In the genomic region with DNA sequence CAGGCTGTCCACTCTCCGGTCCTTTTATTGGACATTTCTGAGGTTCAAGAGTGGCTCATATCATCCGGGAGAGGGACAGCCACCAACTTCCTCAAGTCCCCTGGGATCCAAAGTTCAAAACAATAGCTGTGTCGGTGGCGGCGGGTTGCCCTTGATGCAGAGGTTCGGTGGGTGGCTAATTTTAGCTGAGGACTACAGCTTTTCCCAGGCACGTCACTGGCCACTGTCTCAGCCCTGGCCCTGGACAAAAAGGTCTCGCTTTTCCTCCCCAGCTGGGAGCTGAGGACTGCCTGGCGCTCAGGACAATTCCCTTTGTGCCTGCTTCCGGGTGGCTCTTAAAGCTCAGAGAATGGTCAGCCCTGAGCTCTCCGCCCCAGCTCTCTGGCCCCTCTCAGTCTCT, we compare ENCODE assay signal across 12 mouse cellular contexts. TPM values are rescaled to one million over a fixed set of nuclear protein-coding genes. Genes with fewer than 3 reads are reported as not detected.
DNase-seq lines count a peak whose midpoint lies in the region; ATAC-seq and TF ChIP-seq lines count a peak whose summit lies in the region.
"Had no signal": no experiment of that assay in that cellular context is flagged by ENCODE, and none has a peak within 500 bp of the region (broad histone marks: within the 10 kb centered on the region; RNA-seq: fewer than 3 reads in every experiment).

No protein-coding gene starts in this region.

- peak overlapping the region; percentile 46 for H3K9ac ChIP-seq in heart, embryonic 15.5 days
- no peak overlapping the region for H3K9ac ChIP-seq in kidney, postnatal 0 days (ENCODE audit: low read depth, low read length)
- H3K9ac ChIP-seq in liver, postnatal 0 days (replicated peaks), result no peak overlapping the region
- H3K9ac ChIP-seq: embryonic facial prominence, embryonic 12.5 days; hindbrain, embryonic 12.5 days; neural tube, embryonic 13.5 days; stomach, embryonic 15.5 days had no signal

- no peaks in the 10 kb centered on the region for H3K27me3 ChIP-seq in heart, embryonic 15.5 days
- H3K27me3 ChIP-seq in kidney, postnatal 0 days (ENCODE audit: insufficient read depth, low read length), result no peaks in the 10 kb centered on the region
- peaks cover 6% of the 10 kb centered on the region; the same call in 1 of the 2 replicates for H3K27me3 ChIP-seq in liver, postnatal 0 days (ENCODE audit: insufficient read depth, low read length)
- H3K27me3 ChIP-seq: stomach, embryonic 15.5 days had no signal

- ATAC-seq in heart, embryonic 15.5 days (replicated peaks; ENCODE audit: insufficient number of reproducible peaks, insufficient read depth, low FRiP score, low read depth), result peak; percentile 56; the same call in 1 of the 2 replicates
- no peak for ATAC-seq in kidney, postnatal 0 days (replicated peaks; ENCODE audit: low FRiP score, low read depth)
- ATAC-seq in liver, postnatal 0 days, result no peak

- H3K36me3 ChIP-seq in heart, embryonic 15.5 days, result no peaks in the 10 kb centered on the region
- no peaks in the 10 kb centered on the region for H3K36me3 ChIP-seq in kidney, postnatal 0 days (ENCODE audit: insufficient read depth, low read length)
- no peaks in the 10 kb centered on the region for H3K36me3 ChIP-seq in liver, postnatal 0 days (replicated peaks; ENCODE audit: insufficient read depth, low read length)
- H3K36me3 ChIP-seq: embryonic facial prominence, embryonic 12.5 days; hindbrain, embryonic 12.5 days; neural tube, embryonic 13.5 days; stomach, embryonic 15.5 days had no signal

- no peak for TF ChIP-seq CTCF in kidney, postnatal 0 days (IDR thresholded peaks at IDR 0.05; ENCODE audit: low read depth)
- TF ChIP-seq CTCF in left cerebral cortex, adult 2 months (IDR thresholded peaks at IDR 0.05), result no peak
- no peak for TF ChIP-seq CTCF in liver, postnatal 0 days (IDR thresholded peaks at IDR 0.05; ENCODE audit: low read depth)

- DNase-seq in adrenal gland, adult (ENCODE audit: inconsistent age in 2 of 2, low spot score in 1 of 2), result peak; percentile 40 to 57
- DNase-seq in adrenal gland, postnatal 10 days, result no peak
- peak; percentile 57 for DNase-seq in adrenal gland, postnatal 14 days
- peak; percentile 53 for DNase-seq in kidney, postnatal 0 days (ENCODE audit: low spot score)
- no peak for DNase-seq in ovary, postnatal 36 days (ENCODE audit: low spot score)
- no peak for DNase-seq in left cerebral cortex, adult 2 months (ENCODE audit: extremely low spot score in 1 of 2, low spot score in 2 of 2)
- no peak for DNase-seq in liver, postnatal 0 days

- peaks cover 63% of the 10 kb centered on the region for H3K4me1 ChIP-seq in heart, embryonic 15.5 days (replicated peaks)
- H3K4me1 ChIP-seq in kidney, postnatal 0 days (replicated peaks; ENCODE audit: insufficient read depth, low read length), result peaks cover 20% of the 10 kb centered on the region
- peaks cover 4% of the 10 kb centered on the region; the same call in 1 of the 2 replicates for H3K4me1 ChIP-seq in liver, postnatal 0 days (ENCODE audit: insufficient read depth)

- peak overlapping the region; percentile 38 for H3K4me2 ChIP-seq in heart, embryonic 15.5 days
- no peak overlapping the region for H3K4me2 ChIP-seq in kidney, postnatal 0 days (ENCODE audit: low read length)
- no peak overlapping the region for H3K4me2 ChIP-seq in liver, postnatal 0 days (ENCODE audit: low read depth, low read length)
- H3K4me2 ChIP-seq: embryonic facial prominence, embryonic 12.5 days; hindbrain, embryonic 12.5 days; neural tube, embryonic 13.5 days; stomach, embryonic 15.5 days had no signal

- H3K9me3 ChIP-seq in heart, embryonic 15.5 days (replicated peaks), result no peaks in the 10 kb centered on the region
- no peaks in the 10 kb centered on the region for H3K9me3 ChIP-seq in kidney, postnatal 0 days (replicated peaks; ENCODE audit: low read length)
- H3K9me3 ChIP-seq in liver, postnatal 0 days (ENCODE audit: low read length), result no peaks in the 10 kb centered on the region
- H3K9me3 ChIP-seq: embryonic facial prominence, embryonic 12.5 days; hindbrain, embryonic 12.5 days; neural tube, embryonic 13.5 days; stomach, embryonic 15.5 days had no signal

- intact Hi-C loops in left cerebral cortex, adult 2 months (cut with DNase I), result no loop called here

- WGBS in heart, embryonic 15.5 days, result 13% methylated on average over 11 of the region's 11 CpGs
- WGBS in kidney, postnatal 0 days, result 32% methylated on average over 11 of the region's 11 CpGs
- 24% methylated on average over 11 of the region's 11 CpGs for WGBS in liver, postnatal 0 days (ENCODE audit: insufficient replicate concordance)

- no peak for TF ChIP-seq EP300 in liver, postnatal 0 days (IDR thresholded peaks at IDR 0.05; ENCODE audit: low read depth)

- H3K4me3 ChIP-seq in heart, embryonic 15.5 days, result no peak overlapping the region
- H3K4me3 ChIP-seq in kidney, postnatal 0 days (replicated peaks; ENCODE audit: low read depth, low read length), result no peak overlapping the region
- no peak overlapping the region for H3K4me3 ChIP-seq in left cerebral cortex, adult 2 months
- H3K4me3 ChIP-seq in liver, postnatal 0 days (ENCODE audit: low read depth, low read length), result no peak overlapping the region
- H3K4me3 ChIP-seq: embryonic facial prominence, embryonic 12.5 days; hindbrain, embryonic 12.5 days; neural tube, embryonic 13.5 days; stomach, embryonic 15.5 days had no signal

- H3K27ac ChIP-seq in heart, embryonic 15.5 days, result peak overlapping the region; percentile 83
- H3K27ac ChIP-seq in kidney, postnatal 0 days, result peak overlapping the region; percentile 25; the same call in 1 of the 2 replicates
- H3K27ac ChIP-seq in left cerebral cortex, adult 2 months, result no peak overlapping the region; the same call in 1 of the 2 replicates
- no peak overlapping the region for H3K27ac ChIP-seq in liver, postnatal 0 days (ENCODE audit: low read depth)
- H3K27ac ChIP-seq: embryonic facial prominence, embryonic 12.5 days; hindbrain, embryonic 12.5 days; neural tube, embryonic 13.5 days; stomach, embryonic 15.5 days had no signal

RNA-seq across cellular contexts. Expression of a gene that starts 38.5 kb away (rescaled TPM):
- 10 to 100 TPM; 14.0 to 16.1 TPM for total RNA-seq in adrenal gland, postnatal 10 days (2021)
- total RNA-seq in adrenal gland, postnatal 14 days (2021), result 10.5 and 11.3 TPM in 2 replicates
- 11.7 TPM in 2 replicates for polyA plus RNA-seq in heart, embryonic 15.5 days (2015; fragmentation: Nextera tagmentation; extraction: Ambion mirVana)
- 7.8 TPM in 2 replicates for polyA plus RNA-seq in kidney, postnatal 0 days (2015; fragmentation: Nextera tagmentation; extraction: Ambion mirVana)
- total RNA-seq in left cerebral cortex, adult 2 months (2021), result 10 to 100 TPM in 1 of 2 experiments, 1 to 10 TPM in 1; 9.0 to 10.3 TPM
- 0.39 and 0.40 TPM in 2 replicates for polyA plus RNA-seq in liver, postnatal 0 days (2015; fragmentation: Nextera tagmentation; extraction: Ambion mirVana)

RNA-seq across cellular contexts. Expression of a gene that starts 40.2 kb away (rescaled TPM):
- 10 to 100 TPM; 13.5 to 18.0 TPM for total RNA-seq in adrenal gland, postnatal 10 days (2021)
- total RNA-seq in adrenal gland, postnatal 14 days (2021), result 14.3 and 20.7 TPM in 2 replicates
- 4.5 and 9.2 TPM in 2 replicates for polyA plus RNA-seq in heart, embryonic 15.5 days (2015; fragmentation: Nextera tagmentation; extraction: Ambion mirVana)
- polyA plus RNA-seq in kidney, postnatal 0 days (2015; fragmentation: Nextera tagmentation; extraction: Ambion mirVana), result 17.8 and 19.6 TPM in 2 replicates
- 10 to 100 TPM; 13.0 to 13.2 TPM for total RNA-seq in left cerebral cortex, adult 2 months (2021)
- polyA plus RNA-seq in liver, postnatal 0 days (2015; fragmentation: Nextera tagmentation; extraction: Ambion mirVana), result 3.4 and 3.9 TPM in 2 replicates

Comparison
In these comparisons a context has a peak if more than half of its experiments do, and no peak if none do; other contexts are left out.
1. DNase-seq: peak in adrenal gland, adult (2 of 2), adrenal gland, postnatal 14 days (single experiment) and kidney, postnatal 0 days (single experiment); none in adrenal gland, postnatal 10 days (single experiment), ovary, postnatal 36 days (single experiment), left cerebral cortex, adult 2 months (0 of 2) and liver, postnatal 0 days (single experiment).
2. H3K27ac ChIP-seq: peak in heart, embryonic 15.5 days (single experiment) and kidney, postnatal 0 days (single experiment); none in left cerebral cortex, adult 2 months (single experiment) and liver, postnatal 0 days (single experiment).